Mouse (Mus musculus) limb, embryonic 15.5 days (tissue): ENCODE measurements around the gene Col4a2. TPM values are rescaled to one million over a fixed set of nuclear protein-coding genes. Genes with fewer than 3 reads are reported as not detected.

Experiments used
- ATAC-seq: fragments of 200-750 bp; cut with Nextera tagmentation; 2 replicates; pipeline ENCODE4 v1.8.0; 2017; ENCODE audit warnings: low read depth, moderate TSS enrichment; ENCODE audit not compliant: insufficient number of reproducible peaks, low FRiP score, low TSS enrichment
- H3K27ac ChIP-seq: fragments of 300-500 bp; sonication (generic); 2 replicates; pipeline ENCODE4 v1.5.1; 2015; ENCODE audit warnings: moderate library complexity, mild to moderate bottlenecking, inconsistent platforms
- H3K27me3 ChIP-seq: fragments of 300-500 bp; sonication (generic); 2 replicates; pipeline ENCODE4 v1.6.1; 2015; ENCODE audit warnings: inconsistent platforms
- H3K36me3 ChIP-seq: fragments of 300-500 bp; sonication (generic); 2 replicates; pipeline ENCODE4 v1.6.1; 2015; ENCODE audit warnings: inconsistent platforms
- H3K4me1 ChIP-seq: fragments of 300-500 bp; sonication (generic); 2 replicates; pipeline ENCODE4 v1.6.1; 2015; ENCODE audit warnings: inconsistent platforms
- H3K4me2 ChIP-seq: fragments of 300-500 bp; sonication (generic); 2 replicates; pipeline ENCODE4 v1.6.1; 2015; ENCODE audit warnings: mild to moderate bottlenecking, inconsistent platforms
- H3K4me3 ChIP-seq: fragments of 300-500 bp; sonication (generic); 2 replicates; pipeline ENCODE4 v1.5.1; 2015; ENCODE audit warnings: mild to moderate bottlenecking, inconsistent platforms
- H3K9ac ChIP-seq: fragments of 300-500 bp; sonication (generic); 2 replicates; pipeline ENCODE4 v1.6.1; 2015; ENCODE audit warnings: inconsistent platforms
- H3K9me3 ChIP-seq: fragments of 300-500 bp; sonication (generic); 2 replicates; pipeline ENCODE4 v1.6.1; 2016; ENCODE audit warnings: inconsistent platforms
- WGBS: fragments of 180-500 bp; shearing (Covaris S2); methylation state at CpG from one replicate; pipeline ENCODE4 v1.1.7; 2015; 5-methylcytosine and 5-hydroxymethylcytosine counted together
- polyA plus RNA-seq: library from polyadenylated mRNA; unstranded; fragments of >200 nt; fragmentation: Nextera tagmentation; extraction: Ambion mirVana; gene quantifications from 2 replicates; pipeline ENCODE4 v1.2.1, GENCODE M21; 2015

The Col4a2 gene
- polyA plus RNA-seq, 1 experiment from 2014 or later, result 77.4 TPM

- H3K9me3 ChIP-seq, result no peaks in the 10 kb centered on the region
- ATAC-seq, result peak; percentile 11; the same call in 1 of the 2 replicates
- H3K27ac ChIP-seq, result no peak overlapping the region
- WGBS, result 41% methylated on average over 20 of the region's 20 CpGs
- no peaks in the 10 kb centered on the region for H3K27me3 ChIP-seq
- peak overlapping the region; percentile 15; the same call in 1 of the 2 replicates for H3K4me2 ChIP-seq
- no peak overlapping the region for H3K4me3 ChIP-seq
- peaks cover 56% of the 10 kb centered on the region for H3K4me1 ChIP-seq
- no peaks in the 10 kb centered on the region for H3K36me3 ChIP-seq
- no peak overlapping the region for H3K9ac ChIP-seq
Measured at GRCm38 (mm10) chr8:11279296-11279826, 33.2 kb upstream of the Col4a2 start.

GRCm38 (mm10) chr8:11280721-11281268, 31.8 kb upstream of the Col4a2 start:
- H3K4me3 ChIP-seq, result no peak overlapping the region
- H3K9me3 ChIP-seq, result no peaks in the 10 kb centered on the region
- H3K36me3 ChIP-seq, result no peaks in the 10 kb centered on the region
- peaks cover 56% of the 10 kb centered on the region for H3K4me1 ChIP-seq
- H3K9ac ChIP-seq, result no peak overlapping the region
- no peaks in the 10 kb centered on the region for H3K27me3 ChIP-seq
- no peak overlapping the region for H3K4me2 ChIP-seq
- H3K27ac ChIP-seq, result no peak overlapping the region
- ATAC-seq, result no peak
- 88% methylated on average over 10 of the region's 10 CpGs for WGBS

GRCm38 (mm10) chr8:11282139-11282538, 30.5 kb upstream of the Col4a2 start:
- H3K9ac ChIP-seq, result no peak overlapping the region
- peaks cover 53% of the 10 kb centered on the region for H3K4me1 ChIP-seq
- H3K27me3 ChIP-seq, result no peaks in the 10 kb centered on the region
- no peak overlapping the region for H3K4me2 ChIP-seq
- no peaks in the 10 kb centered on the region for H3K9me3 ChIP-seq
- 60% methylated on average over 10 of the region's 10 CpGs for WGBS
- no peak for ATAC-seq
- H3K27ac ChIP-seq, result no peak overlapping the region
- H3K36me3 ChIP-seq, result no peaks in the 10 kb centered on the region
- H3K4me3 ChIP-seq, result no peak overlapping the region

- H3K27ac ChIP-seq, result no peak overlapping the region
- H3K9ac ChIP-seq, result no peak overlapping the region
- no peak overlapping the region for H3K4me3 ChIP-seq
- H3K27me3 ChIP-seq, result no peaks in the 10 kb centered on the region
- 85% methylated on average over 7 of the region's 7 CpGs for WGBS
- H3K4me2 ChIP-seq, result no peak overlapping the region
- H3K9me3 ChIP-seq, result no peaks in the 10 kb centered on the region
- ATAC-seq, result no peak
- no peaks in the 10 kb centered on the region for H3K36me3 ChIP-seq
- H3K4me1 ChIP-seq, result peaks cover 52% of the 10 kb centered on the region
Measured at GRCm38 (mm10) chr8:11282696-11283095, 29.9 kb upstream of the Col4a2 start.

GRCm38 (mm10) chr8:11283217-11283616, 29.4 kb upstream of the Col4a2 start:
- H3K9ac ChIP-seq, result no peak overlapping the region
- H3K27ac ChIP-seq, result 0 out of 2 replicates have a peak overlapping the region, but pooled peaks have one; percentile 33
- no peaks in the 10 kb centered on the region for H3K36me3 ChIP-seq
- no peak overlapping the region for H3K4me2 ChIP-seq
- peaks cover 47% of the 10 kb centered on the region for H3K4me1 ChIP-seq
- H3K27me3 ChIP-seq, result no peaks in the 10 kb centered on the region
- no peak for ATAC-seq
- 70% methylated on average over 10 of the region's 10 CpGs for whole genome bisulfite sequencing
- no peak overlapping the region for H3K4me3 ChIP-seq
- H3K9me3 ChIP-seq, result no peaks in the 10 kb centered on the region

- no peak overlapping the region for H3K9ac ChIP-seq
- 87% methylated on average over 4 of the region's 4 CpGs for WGBS
Measured at GRCm38 (mm10) chr8:11285437-11285836, 27.2 kb upstream of the Col4a2 start.

GRCm38 (mm10) chr8:11287139-11287538, 25.5 kb upstream of the Col4a2 start:
- Histone ChIP-seq H3K4me3 (no peak overlapping the region), H3K9me3 (no peaks in the 10 kb centered on the region), H3K9ac (no peak overlapping the region), H3K27ac (no peak overlapping the region), H3K27me3 (no peaks in the 10 kb centered on the region), H3K4me1 (peaks cover 44% of the 10 kb centered on the region), H3K36me3 (no peaks in the 10 kb centered on the region), H3K4me2 (no peak overlapping the region)
- WGBS, result 76% methylated on average over 3 of the region's 3 CpGs
- no peak for ATAC-seq

More at GRCm38 (mm10) chr8:11285437-11285836, 27.2 kb upstream of the Col4a2 start:
- no peak for ATAC-seq
- Histone ChIP-seq H3K27me3 (no peaks in the 10 kb centered on the region), H3K4me2 (no peak overlapping the region), H3K27ac (no peak overlapping the region), H3K36me3 (no peaks in the 10 kb centered on the region), H3K4me3 (no peak overlapping the region), H3K4me1 (peaks cover 40% of the 10 kb centered on the region), H3K9me3 (no peaks in the 10 kb centered on the region)

- Histone ChIP-seq H3K9me3 (no peaks in the 10 kb centered on the region), H3K27me3 (no peaks in the 10 kb centered on the region), H3K4me1 (peaks cover 33% of the 10 kb centered on the region), H3K27ac (no peak overlapping the region), H3K4me3 (no peak overlapping the region), H3K36me3 (no peaks in the 10 kb centered on the region), H3K4me2 (no peak overlapping the region), H3K9ac (no peak overlapping the region)
- 72% methylated on average over 6 of the region's 6 CpGs for WGBS
- ATAC-seq, result no peak
Measured at GRCm38 (mm10) chr8:11288286-11288685, 24.3 kb upstream of the Col4a2 start.

GRCm38 (mm10) chr8:11290533-11290932, 22.1 kb upstream of the Col4a2 start:
- WGBS, result 10% methylated on average over 1 of the region's 1 CpGs
- Histone ChIP-seq H3K9me3 (no peaks in the 10 kb centered on the region), H3K36me3 (no peaks in the 10 kb centered on the region), H3K4me1 (peaks cover 23% of the 10 kb centered on the region), H3K4me3 (no peak overlapping the region), H3K4me2 (no peak overlapping the region), H3K27ac (no peak overlapping the region), H3K27me3 (no peaks in the 10 kb centered on the region), H3K9ac (no peak overlapping the region)
- no peak for ATAC-seq

GRCm38 (mm10) chr8:11292611-11293010, 20.0 kb upstream of the Col4a2 start:
- no peak for ATAC-seq
- H3K9ac ChIP-seq, result no peak overlapping the region
- no peaks in the 10 kb centered on the region for H3K27me3 ChIP-seq
- peak overlapping the region; percentile 35; the same call in 1 of the 2 replicates for H3K27ac ChIP-seq
- H3K4me2 ChIP-seq, result no peak overlapping the region
- H3K36me3 ChIP-seq, result no peaks in the 10 kb centered on the region
- H3K4me3 ChIP-seq, result no peak overlapping the region
- H3K4me1 ChIP-seq, result peaks cover 35% of the 10 kb centered on the region
- 41% methylated on average over 3 of the region's 3 CpGs for WGBS
- no peaks in the 10 kb centered on the region for H3K9me3 ChIP-seq

GRCm38 (mm10) chr8:11296282-11296943, 16.2 kb upstream of the Col4a2 start:
- H3K27ac ChIP-seq, result no peak overlapping the region
- no peaks in the 10 kb centered on the region for H3K9me3 ChIP-seq
- H3K27me3 ChIP-seq, result no peaks in the 10 kb centered on the region
- WGBS, result 84% methylated on average over 10 of the region's 10 CpGs
- H3K4me3 ChIP-seq, result no peak overlapping the region
- ATAC-seq, result no peak
- peaks cover 39% of the 10 kb centered on the region for H3K4me1 ChIP-seq
- no peaks in the 10 kb centered on the region for H3K36me3 ChIP-seq
- no peak overlapping the region for H3K9ac ChIP-seq
- H3K4me2 ChIP-seq, result no peak overlapping the region

GRCm38 (mm10) chr8:11297141-11297838, 15.3 kb upstream of the Col4a2 start:
- 69% methylated on average over 8 of the region's 8 CpGs for WGBS
- Histone ChIP-seq H3K9me3 (no peaks in the 10 kb centered on the region), H3K4me2 (no peak overlapping the region), H3K27ac (peak overlapping the region; percentile 50; the same call in 1 of the 2 replicates), H3K4me1 (peaks cover 37% of the 10 kb centered on the region), H3K9ac (no peak overlapping the region), H3K4me3 (no peak overlapping the region), H3K36me3 (no peaks in the 10 kb centered on the region), H3K27me3 (no peaks in the 10 kb centered on the region)
- peak; percentile 36; the same call in 1 of the 2 replicates for ATAC-seq
